Mouse (Mus musculus): ENCODE data around the gene Hmgb3. TPM values are rescaled to one million over a fixed set of nuclear protein-coding genes. Genes with fewer than 3 reads are reported as not detected.
"Not testable (repeated sequence)": the region's sequence is repeated elsewhere in the genome, so short reads cannot be mapped to it uniquely, and the experiment has no call there.

Hmgb3 gene
- 337 and 350 TPM in 2 replicates for polyA plus RNA-seq (2015; fragmentation: Nextera tagmentation; extraction: Ambion mirVana)

DNA sequence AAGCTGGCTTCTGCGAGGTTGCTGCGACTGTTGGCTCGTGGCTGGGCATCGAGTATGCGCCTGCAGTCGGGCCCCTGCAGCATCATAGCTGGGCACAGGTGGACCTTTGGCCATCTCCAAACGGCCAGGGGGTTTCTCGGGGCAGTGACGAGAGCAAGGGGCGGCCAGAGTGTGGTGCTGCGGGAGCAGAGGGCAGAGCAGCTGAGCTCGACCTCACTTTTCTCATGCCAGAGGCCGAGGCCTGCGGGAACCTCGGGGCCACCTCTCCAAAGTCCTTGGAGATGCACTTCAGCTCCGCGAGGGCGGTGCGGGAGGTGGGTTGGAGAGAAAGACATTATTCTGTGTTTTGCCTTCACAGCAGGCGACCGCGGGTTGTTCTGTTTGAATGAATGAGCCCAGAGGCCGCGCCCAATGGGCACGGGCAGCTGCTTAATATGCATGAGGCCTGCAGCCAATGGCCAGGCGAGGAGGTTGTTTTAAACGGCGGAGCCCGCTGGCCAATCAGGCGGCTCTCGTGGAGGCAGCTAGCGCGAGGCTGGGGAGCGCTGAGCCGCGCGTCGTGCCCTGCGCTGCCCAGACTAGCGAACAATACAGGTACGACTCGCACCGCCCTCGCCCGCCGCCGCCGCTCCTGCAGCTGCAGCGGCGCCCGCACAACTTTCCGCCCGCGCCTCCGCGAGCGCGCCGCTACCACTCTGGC, at the start of gene Hmgb3:
Gene Hmgb3 (plus strand): TSS at position 504 of the 700 bp plus-strand sequence.
- peak within 1 kb of the TSS; percentile 96 for H3K27ac ChIP-seq (ENCODE audit: low read length)
- H3K9me3 ChIP-seq (ENCODE audit: low read length): peaks cover 3% of the 10 kb centered on the region; the same call in 1 of the 2 replicates
- 19% methylated on average over 59 of the region's 59 CpGs for WGBS
- H3K4me2 ChIP-seq (replicated peaks; ENCODE audit: low read depth, low read length): peak within 1 kb of the TSS; percentile 56
- H3K36me3 ChIP-seq (ENCODE audit: insufficient read depth, low read length): peaks cover 5% of the 10 kb centered on the region; the same call in 1 of the 2 replicates
- ATAC-seq (ENCODE audit: low FRiP score, low TSS enrichment): peak; percentile 98
- H3K4me1 ChIP-seq (ENCODE audit: insufficient read depth, low read length): peaks cover 3% of the 10 kb centered on the region; the same call in 1 of the 2 replicates
- H3K4me3 ChIP-seq (ENCODE audit: low read length): peak within 1 kb of the TSS; percentile 72
- H3K9ac ChIP-seq (replicated peaks; ENCODE audit: low read length): peak within 1 kb of the TSS; percentile 88
- no peaks in the 10 kb centered on the region for H3K27me3 ChIP-seq (ENCODE audit: insufficient read depth, low read length)

- H3K27me3 ChIP-seq (ENCODE audit: insufficient read depth, low read length); ATAC-seq (ENCODE audit: low FRiP score, low TSS enrichment); H3K9me3 ChIP-seq (ENCODE audit: low read length); H3K27ac ChIP-seq (ENCODE audit: low read length); H3K4me2 ChIP-seq (replicated peaks; ENCODE audit: low read depth, low read length); H3K4me3 ChIP-seq (ENCODE audit: low read length); H3K36me3 ChIP-seq (ENCODE audit: insufficient read depth, low read length); H3K9ac ChIP-seq (replicated peaks; ENCODE audit: low read length); H3K4me1 ChIP-seq (ENCODE audit: insufficient read depth, low read length): not testable (repeated sequence)
- WGBS: 91% methylated on average over 4 of the region's 4 CpGs
These were observed 49.1 kb upstream of the Hmgb3 start for GRCm38 (mm10) chrX:71506591-71506990.

DNA sequence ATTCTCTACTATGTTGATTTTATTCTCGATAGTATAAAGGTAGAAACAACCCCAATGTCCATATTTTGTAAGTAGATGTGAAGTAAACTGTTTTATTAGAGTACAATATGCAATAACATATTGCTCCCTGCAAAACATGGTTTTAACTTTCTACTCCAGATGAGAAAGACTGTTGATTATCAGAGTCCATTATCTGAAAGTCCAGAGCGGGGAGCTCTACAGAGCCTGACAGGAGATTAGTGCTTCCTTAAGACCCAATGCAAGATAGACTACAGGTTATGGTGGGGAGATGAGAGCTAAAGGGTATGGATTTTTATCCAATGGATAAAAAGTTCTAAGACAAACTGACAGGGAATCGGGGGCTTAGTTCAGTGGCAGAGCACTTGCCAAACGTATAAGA, 36.5 kb upstream of the Hmgb3 start:
- H3K9ac ChIP-seq (replicated peaks; ENCODE audit: low read length): no peak overlapping the region
- 76% methylated on average over 4 of the region's 4 CpGs for WGBS
- no peaks in the 10 kb centered on the region for H3K9me3 ChIP-seq (ENCODE audit: low read length)
- H3K36me3 ChIP-seq (ENCODE audit: insufficient read depth, low read length): no peaks in the 10 kb centered on the region
- ATAC-seq (ENCODE audit: low FRiP score, low TSS enrichment): no peak
- no peaks in the 10 kb centered on the region; the same call in 1 of the 2 replicates for H3K27me3 ChIP-seq (ENCODE audit: insufficient read depth, low read length)
- H3K4me3 ChIP-seq (ENCODE audit: low read length): no peak overlapping the region
- no peaks in the 10 kb centered on the region for H3K4me1 ChIP-seq (ENCODE audit: insufficient read depth, low read length)
- H3K4me2 ChIP-seq (replicated peaks; ENCODE audit: low read depth, low read length): no peak overlapping the region
- H3K27ac ChIP-seq (ENCODE audit: low read length): no peak overlapping the region

DNA sequence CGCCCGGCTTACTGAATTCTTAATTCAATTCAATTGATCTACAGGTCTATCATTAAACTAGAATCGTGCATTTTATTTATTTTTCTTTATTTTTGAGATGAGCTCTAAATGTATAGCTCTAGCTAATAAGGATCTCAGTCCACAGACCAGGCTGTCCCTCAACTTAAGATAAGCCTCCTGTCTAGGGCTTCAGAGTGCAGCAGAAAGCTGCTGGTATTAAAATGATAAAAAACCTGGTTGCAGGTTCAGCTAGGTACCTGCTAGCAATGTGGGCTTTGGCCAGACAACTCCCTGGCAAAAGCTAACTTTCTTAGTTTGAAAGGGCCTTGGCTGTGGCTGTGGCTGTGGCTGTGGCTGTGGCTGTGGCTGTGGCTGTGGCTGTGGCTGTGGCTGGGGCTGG, 32.8 kb upstream of the Hmgb3 start:
- 93% methylated on average over 3 of the region's 3 CpGs for WGBS
- no peaks in the 10 kb centered on the region; the same call in none of the 2 replicates for H3K27me3 ChIP-seq (ENCODE audit: insufficient read depth, low read length)
- H3K36me3 ChIP-seq (ENCODE audit: insufficient read depth, low read length): no peaks in the 10 kb centered on the region
- H3K9ac ChIP-seq (replicated peaks; ENCODE audit: low read length): no peak overlapping the region
- H3K4me1 ChIP-seq (ENCODE audit: insufficient read depth, low read length): no peaks in the 10 kb centered on the region
- H3K27ac ChIP-seq (ENCODE audit: low read length): no peak overlapping the region
- ATAC-seq (ENCODE audit: low FRiP score, low TSS enrichment): no peak
- no peak overlapping the region for H3K4me2 ChIP-seq (replicated peaks; ENCODE audit: low read depth, low read length)
- no peaks in the 10 kb centered on the region for H3K9me3 ChIP-seq (ENCODE audit: low read length)
- no peak overlapping the region for H3K4me3 ChIP-seq (ENCODE audit: low read length)

- Histone ChIP-seq H3K4me1 (ENCODE audit: insufficient read depth, low read length) (0 out of 2 replicates have a peak, but pooled peaks cover 4% of the 10 kb centered on the region), H3K9me3 (ENCODE audit: low read length) (no peaks in the 10 kb centered on the region), H3K4me2 (replicated peaks; ENCODE audit: low read depth, low read length) (no peak overlapping the region), H3K36me3 (ENCODE audit: insufficient read depth, low read length) (no peaks in the 10 kb centered on the region), H3K9ac (replicated peaks; ENCODE audit: low read length) (no peak overlapping the region), H3K27me3 (ENCODE audit: insufficient read depth, low read length) (no peaks in the 10 kb centered on the region; the same call in none of the 2 replicates), H3K4me3 (ENCODE audit: low read length) (no peak overlapping the region), H3K27ac (ENCODE audit: low read length) (no peak overlapping the region)
- ATAC-seq (ENCODE audit: low FRiP score, low TSS enrichment): no peak
- 67% methylated on average over 2 of the region's 2 CpGs for WGBS
These were observed 31.4 kb upstream of the Hmgb3 start for GRCm38 (mm10) chrX:71524310-71524709.

GRCm38 (mm10) chrX:71525593-71526299, 30.0 kb upstream of the Hmgb3 start:
- H3K27me3 ChIP-seq (ENCODE audit: insufficient read depth, low read length): peaks cover 4% of the 10 kb centered on the region; the same call in 1 of the 2 replicates
- no peak overlapping the region for H3K4me3 ChIP-seq (ENCODE audit: low read length)
- H3K4me2 ChIP-seq (replicated peaks; ENCODE audit: low read depth, low read length): no peak overlapping the region
- 72% methylated on average over 3 of the region's 3 CpGs for WGBS
- no peaks in the 10 kb centered on the region for H3K36me3 ChIP-seq (ENCODE audit: insufficient read depth, low read length)
- 0 out of 2 replicates have a peak, but pooled peaks cover 4% of the 10 kb centered on the region for H3K4me1 ChIP-seq (ENCODE audit: insufficient read depth, low read length)
- H3K27ac ChIP-seq (ENCODE audit: low read length): no peak overlapping the region
- H3K9me3 ChIP-seq (ENCODE audit: low read length): no peaks in the 10 kb centered on the region
- no peak overlapping the region for H3K9ac ChIP-seq (replicated peaks; ENCODE audit: low read length)
- no peak for ATAC-seq (ENCODE audit: low FRiP score, low TSS enrichment)

DNA sequence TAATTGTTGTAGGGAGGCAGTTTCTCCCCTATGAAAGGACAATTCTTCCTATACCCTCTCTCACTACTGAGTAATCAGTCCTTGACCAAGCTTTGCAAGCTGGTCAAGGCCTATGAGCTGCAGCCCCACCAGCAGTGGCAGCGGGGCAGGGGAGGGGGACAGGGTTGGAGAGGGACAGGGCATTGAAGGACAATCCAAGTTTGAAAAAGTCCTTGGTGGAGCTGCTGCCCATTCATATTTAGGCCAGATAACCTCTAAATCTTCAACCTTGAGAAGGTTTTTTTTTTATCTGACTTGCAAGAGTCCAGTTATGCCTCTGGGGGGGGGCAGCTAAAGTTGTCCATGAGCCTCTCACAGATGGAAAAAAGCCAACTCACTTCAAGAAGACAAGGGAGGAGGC, 28.3 kb upstream of the Hmgb3 start:
- no peak for ATAC-seq (ENCODE audit: low FRiP score, low TSS enrichment)
- Histone ChIP-seq H3K4me2 (replicated peaks; ENCODE audit: low read depth, low read length) (no peak overlapping the region), H3K36me3 (ENCODE audit: insufficient read depth, low read length) (no peaks in the 10 kb centered on the region), H3K27ac (ENCODE audit: low read length) (no peak overlapping the region), H3K9me3 (ENCODE audit: low read length) (no peaks in the 10 kb centered on the region), H3K9ac (replicated peaks; ENCODE audit: low read length) (no peak overlapping the region), H3K4me3 (ENCODE audit: low read length) (no peak overlapping the region), H3K4me1 (ENCODE audit: insufficient read depth, low read length) (0 out of 2 replicates have a peak, but pooled peaks cover 4% of the 10 kb centered on the region), H3K27me3 (ENCODE audit: insufficient read depth, low read length) (peaks cover 4% of the 10 kb centered on the region; the same call in 1 of the 2 replicates)
- WGBS: 90% methylated on average over 1 of the region's 1 CpGs

DNA sequence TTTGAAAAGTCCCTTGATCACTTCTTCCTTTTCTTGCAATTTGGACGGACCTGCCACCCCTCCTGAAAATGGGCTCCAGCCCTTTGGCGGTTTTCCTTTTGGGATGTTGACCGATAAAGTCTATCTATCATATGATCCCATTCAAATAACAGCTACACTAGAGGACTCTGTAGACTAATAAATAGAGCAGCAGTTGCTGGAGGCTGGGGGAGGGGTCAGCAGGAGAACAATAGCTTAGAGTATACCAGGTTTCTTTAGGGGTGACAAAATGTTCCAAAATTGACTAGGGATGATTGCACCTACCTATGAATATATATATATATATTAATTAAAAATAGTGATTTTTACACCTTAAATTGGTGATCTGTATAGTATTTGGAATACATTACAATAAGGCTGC, 27.6 kb upstream of the Hmgb3 start:
- Histone ChIP-seq H3K4me2 (replicated peaks; ENCODE audit: low read depth, low read length) (no peak overlapping the region), H3K36me3 (ENCODE audit: insufficient read depth, low read length) (no peaks in the 10 kb centered on the region), H3K4me1 (ENCODE audit: insufficient read depth, low read length) (0 out of 2 replicates have a peak, but pooled peaks cover 4% of the 10 kb centered on the region), H3K9ac (replicated peaks; ENCODE audit: low read length) (no peak overlapping the region), H3K9me3 (ENCODE audit: low read length) (no peaks in the 10 kb centered on the region), H3K4me3 (ENCODE audit: low read length) (no peak overlapping the region), H3K27ac (ENCODE audit: low read length) (no peak overlapping the region), H3K27me3 (ENCODE audit: insufficient read depth, low read length) (peaks cover 4% of the 10 kb centered on the region; the same call in 1 of the 2 replicates)
- no peak for ATAC-seq (ENCODE audit: low FRiP score, low TSS enrichment)
- 76% methylated on average over 3 of the region's 3 CpGs for WGBS

GRCm38 (mm10) chrX:71528646-71529045, 27.1 kb upstream of the Hmgb3 start:
- Histone ChIP-seq H3K4me1 (ENCODE audit: insufficient read depth, low read length) (0 out of 2 replicates have a peak, but pooled peaks cover 4% of the 10 kb centered on the region), H3K4me3 (ENCODE audit: low read length) (no peak overlapping the region), H3K9ac (replicated peaks; ENCODE audit: low read length) (no peak overlapping the region), H3K27ac (ENCODE audit: low read length) (no peak overlapping the region), H3K36me3 (ENCODE audit: insufficient read depth, low read length) (no peaks in the 10 kb centered on the region), H3K9me3 (ENCODE audit: low read length) (no peaks in the 10 kb centered on the region), H3K4me2 (replicated peaks; ENCODE audit: low read depth, low read length) (no peak overlapping the region), H3K27me3 (ENCODE audit: insufficient read depth, low read length) (peaks cover 4% of the 10 kb centered on the region; the same call in 1 of the 2 replicates)
- ATAC-seq (ENCODE audit: low FRiP score, low TSS enrichment): peak; percentile 87
- 37% methylated on average over 6 of the region's 6 CpGs for WGBS
